Mouse (Mus musculus) stomach, postnatal 0 days (tissue): ENCODE data around the gene Mrpl34.

Experiments used
- CTCF ChIP-seq: IDR thresholded peaks from 2 replicates; pipeline ENCODE4 v1.5.1; 2016; ENCODE audit warnings: antibody characterized with exemption, low read depth, mild to moderate bottlenecking, moderate library complexity
- EP300 ChIP-seq: optimal IDR thresholded peaks from 2 replicates; pipeline ENCODE3; 2016; ENCODE audit warnings: antibody characterized with exemption

DNA sequence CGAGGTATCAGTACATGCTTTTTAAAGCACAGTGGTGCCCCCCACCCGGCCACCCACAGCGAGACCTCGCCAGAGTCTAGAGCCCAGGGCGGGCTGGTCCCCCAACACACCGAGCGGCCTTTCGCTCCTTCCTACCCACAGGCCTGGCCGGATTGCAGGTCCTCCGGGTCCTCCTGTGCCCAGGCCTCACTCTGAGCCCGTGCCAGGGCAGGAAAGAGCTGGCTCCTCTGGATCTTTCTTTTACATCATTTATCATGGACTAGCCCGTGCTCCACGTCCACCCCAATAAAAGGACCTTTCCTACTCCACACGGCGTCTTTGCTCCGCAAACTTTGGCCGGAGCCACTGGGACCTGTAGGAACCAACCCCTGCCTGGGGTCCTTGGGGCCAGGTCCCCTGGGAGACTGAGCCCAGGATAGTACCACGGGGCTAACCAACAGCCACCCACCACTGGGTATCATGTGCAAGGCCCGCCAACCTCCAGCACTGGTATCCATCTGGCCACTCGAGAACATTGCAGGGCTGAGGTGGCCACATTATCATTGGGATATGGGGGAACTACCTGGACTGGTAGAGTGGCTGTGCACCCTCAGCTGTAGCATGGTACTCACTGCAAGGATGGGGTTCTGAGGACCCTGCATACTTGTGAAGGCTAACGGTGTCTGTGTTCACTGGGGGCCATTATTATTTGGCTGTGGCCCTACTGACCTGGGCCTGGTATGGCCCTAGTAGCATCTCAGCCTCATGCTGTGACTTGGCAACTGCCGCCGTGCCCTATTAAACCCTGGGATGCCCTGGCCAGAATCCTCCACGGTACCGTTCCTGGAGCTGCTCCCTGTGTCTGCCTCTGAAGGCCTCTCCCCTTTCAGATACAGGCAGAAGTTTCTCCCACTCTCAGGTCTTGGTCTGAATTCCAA lies 10.3 kb downstream of the Mrpl34 start:
- TF ChIP-seq CTCF (no peak), EP300 (no peak)
